Mouse (Mus musculus): ENCODE data around the gene Gm9945. TPM values are rescaled to one million over a fixed set of nuclear protein-coding genes. Genes with fewer than 3 reads are reported as not detected.
A peak's percentile ranks its signal among the peaks of the same experiment; 100 is the strongest.

Gene Gm9945
- polyA plus RNA-seq, 1 experiment from 2014 or later, result not detected

- H3K27me3 ChIP-seq (ENCODE audit: insufficient read depth, low read length), result no peaks in the 10 kb centered on the region
- no peak overlapping the region for H3K4me3 ChIP-seq (replicated peaks; ENCODE audit: low read depth, low read length)
- H3K9ac ChIP-seq (ENCODE audit: low read depth, low read length), result no peak overlapping the region
- TF ChIP-seq CTCF (IDR thresholded peaks at IDR 0.05; ENCODE audit: low read depth), result no peak
- ATAC-seq (replicated peaks; ENCODE audit: low FRiP score, low read depth) (no peak), DNase-seq (ENCODE audit: low spot score) (no peak)
- H3K27ac ChIP-seq, result no peak overlapping the region
- H3K4me2 ChIP-seq (ENCODE audit: low read length), result no peak overlapping the region
- 87% methylated on average over 9 of the region's 9 CpGs for WGBS
- 0 out of 2 replicates have a peak, but pooled peaks cover 2% of the 10 kb centered on the region for H3K4me1 ChIP-seq (replicated peaks; ENCODE audit: insufficient read depth, low read length)
- no peaks in the 10 kb centered on the region for H3K9me3 ChIP-seq (replicated peaks; ENCODE audit: low read length)
- H3K36me3 ChIP-seq (ENCODE audit: insufficient read depth, low read length), result no peaks in the 10 kb centered on the region
Measured at GRCm38 (mm10) chr11:53489421-53489820, 9.5 kb downstream of the Gm9945 start.

DNA sequence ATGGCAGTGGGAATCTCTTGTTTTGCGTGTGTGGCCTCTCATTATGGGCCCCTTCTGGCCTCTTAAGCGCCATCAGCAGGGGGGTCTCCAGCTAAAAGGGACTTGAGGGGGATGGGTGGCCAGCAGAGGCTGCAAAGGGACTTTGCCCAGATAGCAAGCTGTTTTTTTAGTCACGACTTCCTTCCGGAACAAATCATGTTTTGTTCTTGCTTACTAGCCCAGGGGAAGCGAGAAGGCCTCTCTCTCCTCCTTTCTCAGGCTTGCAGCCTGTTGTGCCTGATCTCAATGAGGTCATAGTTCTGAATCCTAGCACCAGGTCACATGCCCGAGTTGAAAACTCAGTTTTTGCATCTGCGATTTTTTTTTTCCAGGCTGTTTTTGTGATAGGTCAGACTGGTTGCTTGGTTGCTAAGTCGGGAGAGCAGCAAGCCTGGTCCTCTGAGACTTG is 12.0 kb downstream of the Gm9945 start:
- no peaks in the 10 kb centered on the region for H3K27me3 ChIP-seq (ENCODE audit: insufficient read depth, low read length)
- no peak overlapping the region for H3K4me2 ChIP-seq (ENCODE audit: low read length)
- DNase-seq (ENCODE audit: low spot score), result peak; percentile 47
- no peaks in the 10 kb centered on the region for H3K9me3 ChIP-seq (replicated peaks; ENCODE audit: low read length)
- ATAC-seq (replicated peaks; ENCODE audit: low FRiP score, low read depth), result no peak
- WGBS, result 27% methylated on average over 8 of the region's 8 CpGs
- H3K9ac ChIP-seq (ENCODE audit: low read depth, low read length), result no peak overlapping the region
- H3K4me3 ChIP-seq (replicated peaks; ENCODE audit: low read depth, low read length), result no peak overlapping the region
- no peaks in the 10 kb centered on the region for H3K36me3 ChIP-seq (ENCODE audit: insufficient read depth, low read length)
- TF ChIP-seq CTCF (IDR thresholded peaks at IDR 0.05; ENCODE audit: low read depth), result no peak
- H3K4me1 ChIP-seq (replicated peaks; ENCODE audit: insufficient read depth, low read length), result 0 out of 2 replicates have a peak, but pooled peaks cover 2% of the 10 kb centered on the region
- H3K27ac ChIP-seq, result no peak overlapping the region

- DNase-seq (ENCODE audit: low spot score), result no peak
- H3K4me3 ChIP-seq (replicated peaks; ENCODE audit: low read depth, low read length), result no peak overlapping the region
- TF ChIP-seq CTCF (IDR thresholded peaks at IDR 0.05; ENCODE audit: low read depth), result no peak
- no peaks in the 10 kb centered on the region for H3K4me1 ChIP-seq (replicated peaks; ENCODE audit: insufficient read depth, low read length)
- no peak overlapping the region for H3K4me2 ChIP-seq (ENCODE audit: low read length)
- no peaks in the 10 kb centered on the region for H3K9me3 ChIP-seq (replicated peaks; ENCODE audit: low read length)
- H3K27ac ChIP-seq, result no peak overlapping the region
- H3K9ac ChIP-seq (ENCODE audit: low read depth, low read length), result no peak overlapping the region
- no peaks in the 10 kb centered on the region for H3K27me3 ChIP-seq (ENCODE audit: insufficient read depth, low read length)
- WGBS, result 35% methylated on average over 3 of the region's 3 CpGs
- no peaks in the 10 kb centered on the region for H3K36me3 ChIP-seq (ENCODE audit: insufficient read depth, low read length)
- no peak for ATAC-seq (replicated peaks; ENCODE audit: low FRiP score, low read depth)
Measured at GRCm38 (mm10) chr11:53493243-53493955, 13.4 kb downstream of the Gm9945 start.

- Histone ChIP-seq H3K4me3 (replicated peaks; ENCODE audit: low read depth, low read length) (no peak overlapping the region), H3K9me3 (replicated peaks; ENCODE audit: low read length) (no peaks in the 10 kb centered on the region), H3K27ac (no peak overlapping the region), H3K27me3 (ENCODE audit: insufficient read depth, low read length) (no peaks in the 10 kb centered on the region), H3K4me1 (replicated peaks; ENCODE audit: insufficient read depth, low read length) (no peaks in the 10 kb centered on the region), H3K9ac (ENCODE audit: low read depth, low read length) (no peak overlapping the region), H3K4me2 (ENCODE audit: low read length) (no peak overlapping the region), H3K36me3 (ENCODE audit: insufficient read depth, low read length) (no peaks in the 10 kb centered on the region)
- ATAC-seq (replicated peaks; ENCODE audit: low FRiP score, low read depth) (no peak), DNase-seq (ENCODE audit: low spot score) (no peak)
- WGBS, result 36% methylated on average over 6 of the region's 6 CpGs
- TF ChIP-seq CTCF (IDR thresholded peaks at IDR 0.05; ENCODE audit: low read depth), result no peak
Measured at GRCm38 (mm10) chr11:53495417-53495816, 15.5 kb downstream of the Gm9945 start.

DNA sequence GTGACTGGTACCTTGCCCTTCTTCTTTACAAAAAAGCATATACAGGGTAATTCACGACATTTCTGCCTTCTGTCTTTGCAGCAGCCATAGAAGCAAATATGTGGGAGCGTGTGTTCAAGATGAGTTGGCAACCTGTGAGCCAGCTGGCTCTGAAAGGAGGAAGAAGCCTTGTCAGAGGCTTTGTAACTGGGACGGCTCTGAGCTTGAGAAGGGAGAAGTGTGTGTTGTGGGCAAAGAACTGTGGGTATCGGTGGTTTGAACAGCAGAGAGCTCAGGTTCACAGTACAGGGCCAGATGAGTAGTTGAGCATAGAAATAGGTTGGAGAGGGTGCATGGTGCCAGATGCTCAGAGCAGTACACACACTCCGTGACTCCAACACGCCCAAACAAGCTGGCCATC is 17.0 kb downstream of the Gm9945 start:
- WGBS, result 72% methylated on average over 6 of the region's 6 CpGs
- H3K9me3 ChIP-seq (replicated peaks; ENCODE audit: low read length), result no peaks in the 10 kb centered on the region

GRCm38 (mm10) chr11:53500569-53500968 is 20.6 kb downstream of the Gm9945 start:
- H3K9me3 ChIP-seq (replicated peaks; ENCODE audit: low read length), result no peaks in the 10 kb centered on the region
- ATAC-seq (replicated peaks; ENCODE audit: low FRiP score, low read depth) (no peak; the same call in 1 of the 2 replicates), DNase-seq (ENCODE audit: low spot score) (peak; percentile 65)
- no peaks in the 10 kb centered on the region for H3K27me3 ChIP-seq (ENCODE audit: insufficient read depth, low read length)
- 11% methylated on average over 11 of the region's 11 CpGs for WGBS
- no peak for TF ChIP-seq CTCF (IDR thresholded peaks at IDR 0.05; ENCODE audit: low read depth)
- H3K4me3 ChIP-seq (replicated peaks; ENCODE audit: low read depth, low read length), result no peak overlapping the region
- H3K4me2 ChIP-seq (ENCODE audit: low read length), result peak overlapping the region; percentile 35
- H3K27ac ChIP-seq, result no peak overlapping the region
- no peak overlapping the region for H3K9ac ChIP-seq (ENCODE audit: low read depth, low read length)
- H3K4me1 ChIP-seq (replicated peaks; ENCODE audit: insufficient read depth, low read length), result no peaks in the 10 kb centered on the region
- no peaks in the 10 kb centered on the region for H3K36me3 ChIP-seq (ENCODE audit: insufficient read depth, low read length)

More for the DNA sequence above, 17.0 kb downstream of the Gm9945 start:
- Histone ChIP-seq H3K4me3 (replicated peaks; ENCODE audit: low read depth, low read length) (no peak overlapping the region), H3K27me3 (ENCODE audit: insufficient read depth, low read length) (no peaks in the 10 kb centered on the region), H3K36me3 (ENCODE audit: insufficient read depth, low read length) (no peaks in the 10 kb centered on the region), H3K27ac (no peak overlapping the region), H3K4me1 (replicated peaks; ENCODE audit: insufficient read depth, low read length) (no peaks in the 10 kb centered on the region), H3K4me2 (ENCODE audit: low read length) (no peak overlapping the region), H3K9ac (ENCODE audit: low read depth, low read length) (no peak overlapping the region)
- no peak for DNase-seq (ENCODE audit: low spot score)
- ATAC-seq (replicated peaks; ENCODE audit: low FRiP score, low read depth), result no peak
- TF ChIP-seq CTCF (IDR thresholded peaks at IDR 0.05; ENCODE audit: low read depth), result no peak

All from kidney, postnatal 0 days (tissue).